Mouse (Mus musculus) thymus, adult 2 months (tissue): ENCODE measurements at regions not wholly inside any gene's neighbourhood (a gene's known extent, or its start where the extent isn't known, plus 50 kb on each side); places are given as distances from the start of the nearest gene placed in this dataset.
"Not testable (repeated sequence)": the region's sequence is repeated elsewhere in the genome, so short reads cannot be mapped to it uniquely, and the experiment has no call there.

Experiments used
- DNase-seq: peaks from one replicate; pipeline ENCODE4 v3.0.0; 2021
- H3K27ac ChIP-seq: fragments of 200-500 bp; 2 replicates; pipeline ENCODE4 v1.5.1; 2012; ENCODE audit warnings: low read length, control low read depth; ENCODE audit not compliant: control insufficient read depth, insufficient read depth
- H3K27me3 ChIP-seq: fragments of 200-500 bp; 2 replicates; pipeline ENCODE4 v1.6.1; 2012; ENCODE audit warnings: mild to moderate bottlenecking, low read length, moderate library complexity, mixed read lengths; ENCODE audit not compliant: control insufficient read depth, insufficient read depth
- H3K36me3 ChIP-seq: fragments of 200-500 bp; 2 replicates; pipeline ENCODE4 v1.6.1; 2012; ENCODE audit warnings: mild to moderate bottlenecking, low read length, moderate library complexity; ENCODE audit not compliant: control insufficient read depth, insufficient read depth
- H3K4me1 ChIP-seq: fragments of 200-500 bp; replicated peaks from 2 replicates; pipeline ENCODE4 v1.6.1; 2012; ENCODE audit warnings: low read length; ENCODE audit not compliant: control insufficient read depth, insufficient read depth
- H3K4me3 ChIP-seq: fragments of 200-500 bp; 2 replicates; pipeline ENCODE4 v1.5.1; 2012; ENCODE audit warnings: mild to moderate bottlenecking, low read length, control low read depth, moderate library complexity; ENCODE audit not compliant: control insufficient read depth, insufficient read depth
- CTCF ChIP-seq: fragments of 200-500 bp; IDR thresholded peaks from 2 replicates; pipeline ENCODE4 v1.5.1; 2012; ENCODE audit warnings: mild to moderate bottlenecking, control low read depth, low read length, moderate library complexity, borderline replicate concordance; ENCODE audit not compliant: control insufficient read depth, poor library complexity, insufficient read depth; ENCODE audit errors: extremely low read depth
- POLR2A ChIP-seq: fragments of 200-500 bp; IDR thresholded peaks from 2 replicates; pipeline ENCODE4 v1.6.1; 2012; ENCODE audit warnings: mild to moderate bottlenecking, low read length, control low read depth, moderate library complexity; ENCODE audit not compliant: control insufficient read depth, poor library complexity, insufficient read depth; ENCODE audit errors: extremely low read depth
- WGBS: fragments of 180-500 bp; shearing (Covaris S2); methylation state at CpG from one replicate; pipeline ENCODE4 v1.1.7; 2018; 5-methylcytosine and 5-hydroxymethylcytosine counted together

GRCm38 (mm10) chrX:50599780-50600179, 171.5 kb upstream of the Olfr1324 start:
- WGBS = 99% methylated on average over 4 of the region's 4 CpGs
- Histone ChIP-seq H3K4me3 (no peak overlapping the region), H3K4me1 (0 out of 2 replicates have a peak, but pooled peaks cover 2% of the 10 kb centered on the region), H3K36me3 (no peaks in the 10 kb centered on the region), H3K27ac (no peak overlapping the region), H3K27me3 (no peaks in the 10 kb centered on the region)
- TF ChIP-seq POLR2A (no peak), CTCF (no peak)
- DNase-seq = no peak

- not testable (repeated sequence) for DNase-seq, H3K27me3 ChIP-seq, H3K36me3 ChIP-seq, H3K4me3 ChIP-seq, H3K4me1 ChIP-seq, H3K27ac ChIP-seq
- WGBS = 93% methylated on average over 3 of the region's 3 CpGs
These were observed 169.3 kb upstream of the Olfr1324 start for GRCm38 (mm10) chrX:50597626-50598025.

- no peaks in the 10 kb centered on the region for H3K36me3 ChIP-seq
- TF ChIP-seq CTCF (no peak), POLR2A (no peak)
- no peak overlapping the region for H3K27ac ChIP-seq
- no peak for DNase-seq
- no peaks in the 10 kb centered on the region for H3K4me1 ChIP-seq
- no peak overlapping the region for H3K4me3 ChIP-seq
- no peaks in the 10 kb centered on the region for H3K27me3 ChIP-seq
- 100% methylated on average over 6 of the region's 6 CpGs for WGBS
These were observed 168.8 kb upstream of the Olfr1324 start for GRCm38 (mm10) chrX:50597105-50597504.

- WGBS = 96% methylated on average over 4 of the region's 4 CpGs
- not testable (repeated sequence) for H3K36me3 ChIP-seq, H3K27me3 ChIP-seq, H3K4me3 ChIP-seq, H3K27ac ChIP-seq, H3K4me1 ChIP-seq, DNase-seq
These were observed 166.7 kb upstream of the Olfr1324 start for GRCm38 (mm10) chrX:50594976-50595375.

GRCm38 (mm10) chrX:50591477-50591876, 163.2 kb upstream of the Olfr1324 start:
- Histone ChIP-seq H3K27me3 (no peaks in the 10 kb centered on the region), H3K4me1 (no peaks in the 10 kb centered on the region), H3K27ac (no peak overlapping the region), H3K4me3 (no peak overlapping the region), H3K36me3 (no peaks in the 10 kb centered on the region)
- no peak for DNase-seq
- TF ChIP-seq POLR2A = no peak
- no peak for TF ChIP-seq CTCF
- 97% methylated on average over 4 of the region's 4 CpGs for WGBS

GRCm38 (mm10) chrX:50590673-50591341, 162.5 kb upstream of the Olfr1324 start:
- Histone ChIP-seq H3K36me3 (no peaks in the 10 kb centered on the region), H3K27me3 (no peaks in the 10 kb centered on the region), H3K4me1 (no peaks in the 10 kb centered on the region), H3K27ac (no peak overlapping the region), H3K4me3 (no peak overlapping the region)
- WGBS = 99% methylated on average over 8 of the region's 8 CpGs
- TF ChIP-seq POLR2A (no peak), CTCF (no peak)
- no peak for DNase-seq

- WGBS = 91% methylated on average over 6 of the region's 6 CpGs
- no peaks in the 10 kb centered on the region for H3K4me1 ChIP-seq
- no peak overlapping the region for H3K4me3 ChIP-seq
- no peaks in the 10 kb centered on the region for H3K27me3 ChIP-seq
- H3K36me3 ChIP-seq = no peaks in the 10 kb centered on the region
- TF ChIP-seq POLR2A (no peak), CTCF (no peak)
- no peak for DNase-seq
- H3K27ac ChIP-seq = no peak overlapping the region
These were observed 160.6 kb upstream of the Olfr1324 start for GRCm38 (mm10) chrX:50588892-50589291.
